Mouse (Mus musculus) hindbrain, embryonic 13.5 days (tissue): ENCODE measurements around the gene Rbm31y. TPM values are rescaled to one million over a fixed set of nuclear protein-coding genes. Genes with fewer than 3 reads are reported as not detected.
"Not testable (repeated sequence)": the region's sequence is repeated elsewhere in the genome, so short reads cannot be mapped to it uniquely, and the experiment has no call there.

ENCODE experiments used
- ATAC-seq: fragments of 200-750 bp; cut with Nextera tagmentation; 2 replicates; pipeline ENCODE4 v1.8.0; 2017; ENCODE audit warnings: moderate TSS enrichment; ENCODE audit not compliant: low FRiP score
- H3K27ac ChIP-seq: fragments of 300-500 bp; sonication (generic); 2 replicates; pipeline ENCODE4 v1.5.1; 2015; ENCODE audit warnings: inconsistent platforms, mild to moderate bottlenecking, moderate library complexity
- H3K27me3 ChIP-seq: fragments of 300-500 bp; sonication (generic); 2 replicates; pipeline ENCODE4 v1.6.1; 2015; ENCODE audit warnings: mild to moderate bottlenecking, inconsistent platforms
- H3K36me3 ChIP-seq: fragments of 300-500 bp; sonication (generic); 2 replicates; pipeline ENCODE4 v1.6.1; 2015; ENCODE audit warnings: mild to moderate bottlenecking, inconsistent platforms
- H3K4me1 ChIP-seq: fragments of 300-500 bp; sonication (generic); replicated peaks from 2 replicates; pipeline ENCODE4 v1.6.1; 2015; ENCODE audit warnings: inconsistent platforms
- H3K4me2 ChIP-seq: fragments of 300-500 bp; sonication (generic); 2 replicates; pipeline ENCODE4 v1.6.1; 2015; ENCODE audit warnings: inconsistent platforms, mild to moderate bottlenecking, moderate library complexity
- H3K4me3 ChIP-seq: fragments of 300-500 bp; sonication (generic); 2 replicates; pipeline ENCODE4 v1.5.1; 2015; ENCODE audit warnings: mild to moderate bottlenecking, inconsistent platforms
- H3K9ac ChIP-seq: fragments of 300-500 bp; sonication (generic); 2 replicates; pipeline ENCODE4 v1.6.1; 2015; ENCODE audit warnings: mild to moderate bottlenecking, inconsistent platforms
- H3K9me3 ChIP-seq: fragments of 300-500 bp; sonication (generic); 2 replicates; pipeline ENCODE4 v1.6.1; 2016; ENCODE audit warnings: inconsistent platforms
- WGBS: fragments of 180-500 bp; shearing (Covaris S2); methylation state at CpG from one replicate; pipeline ENCODE4 v1.1.7; 2015; 5-methylcytosine and 5-hydroxymethylcytosine counted together
- polyA plus RNA-seq: library from polyadenylated mRNA; unstranded; fragments of >200 nt; fragmentation: Nextera tagmentation; extraction: Ambion mirVana; gene quantifications from 2 replicates; pipeline ENCODE4 v1.2.1, GENCODE M21; 2015

Rbm31y gene
- not detected in 2 replicates for polyA plus RNA-seq

- not testable (repeated sequence) for H3K27ac ChIP-seq, H3K36me3 ChIP-seq, H3K9ac ChIP-seq, H3K4me1 ChIP-seq, ATAC-seq, H3K9me3 ChIP-seq, H3K27me3 ChIP-seq, H3K4me3 ChIP-seq, H3K4me2 ChIP-seq
- no CpG with 5 or more reads among the region's 11 CpGs for WGBS
These were observed at the start of gene Rbm31y for GRCm38 (mm10) chrY:17400461-17400860. Gene Rbm31y, plus strand, starts transcription at chrY:17400761.
